Mouse (Mus musculus) neutrophil, adult 5-6 weeks (primary cell): Measurements from ENCODE around the gene Gm20715. TPM values are rescaled to one million over a fixed set of nuclear protein-coding genes. Genes with fewer than 3 reads are reported as not detected.
A peak's percentile ranks its signal among the peaks of the same experiment; 100 is the strongest.
"Not testable (repeated sequence)": the region's sequence is repeated elsewhere in the genome, so short reads cannot be mapped to it uniquely, and the experiment has no call there.

Experiments
- ATAC-seq: fragments of 151-379, 151-347 bp; 2 replicates; pipeline ENCODE4 v1.8.0; 2017; ENCODE audit warnings: mild to moderate bottlenecking, moderate TSS enrichment; ENCODE audit not compliant: insufficient number of reproducible peaks, poor library complexity, low FRiP score, severe bottlenecking; ENCODE audit errors: extremely low read depth
- total RNA-seq: library from RNA; stranded (forward); fragments of 200-1000 nt; gene quantifications from 2 replicates; pipeline ENCODE4 v1.2.3, GENCODE M21; 2017

Gene Gm20715
- total RNA-seq, 1 experiment from 2014 or later = not detected

- ATAC-seq = no peak
Observed at GRCm38 (mm10) chr7:6414626-6415441, 4.8 kb downstream of the Gm20715 start.

GRCm38 (mm10) chr7:6415442-6415787, 5.3 kb downstream of the Gm20715 start:
- no peak for ATAC-seq

DNA sequence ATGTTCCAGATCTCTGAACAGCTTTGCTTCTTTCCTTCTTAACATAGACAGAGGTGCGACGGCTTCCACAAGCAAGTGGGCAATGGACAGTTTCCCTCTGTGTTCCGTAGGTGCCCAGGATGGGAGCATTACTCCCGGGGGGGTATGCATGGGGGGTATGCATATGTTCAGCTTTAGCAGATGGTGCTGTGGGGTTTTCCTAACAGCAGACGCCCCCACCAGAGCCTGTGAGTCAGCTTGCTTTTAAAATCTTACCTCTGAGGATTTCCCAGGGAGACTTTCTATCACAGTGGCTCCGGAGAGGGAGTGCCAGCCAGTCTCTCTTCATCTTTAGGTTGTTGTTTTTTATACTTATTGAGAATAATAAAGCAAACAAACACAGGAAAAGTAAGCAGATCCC, 9.8 kb downstream of the Gm20715 start:
- no peak for ATAC-seq

GRCm38 (mm10) chr7:6429381-6429780, 19.3 kb downstream of the Gm20715 start:
- no peak for ATAC-seq

- ATAC-seq = peak; percentile 48; the same call in 1 of the 2 replicates
Observed at GRCm38 (mm10) chr7:6430342-6430741, 20.3 kb downstream of the Gm20715 start.

GRCm38 (mm10) chr7:6438388-6438787, 28.3 kb downstream of the Gm20715 start, which contains the start of gene Olfr1344:
Olfr1344 (plus strand) TSS chr7:6438688.
- ATAC-seq = no peak

DNA sequence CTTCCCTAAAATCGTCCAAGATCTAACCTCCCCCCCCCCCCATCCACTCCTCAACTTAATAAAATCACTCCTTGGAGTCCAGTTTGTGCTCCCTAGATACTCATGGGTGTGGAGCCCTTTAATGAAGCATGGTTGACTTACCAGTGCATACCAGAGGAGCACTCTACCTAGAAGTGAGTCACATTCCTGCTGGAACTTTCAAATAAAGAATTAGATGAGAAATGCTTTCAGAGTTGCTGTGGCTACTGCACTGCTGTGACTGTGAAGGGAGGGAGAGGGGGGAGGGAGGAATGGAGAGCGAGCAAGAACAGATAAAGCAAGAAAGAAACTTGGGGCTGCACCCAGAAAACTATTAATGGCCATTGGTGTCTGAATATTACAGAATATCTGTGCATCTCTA, 31.1 kb downstream of the Gm20715 start:
- no peak for ATAC-seq

DNA sequence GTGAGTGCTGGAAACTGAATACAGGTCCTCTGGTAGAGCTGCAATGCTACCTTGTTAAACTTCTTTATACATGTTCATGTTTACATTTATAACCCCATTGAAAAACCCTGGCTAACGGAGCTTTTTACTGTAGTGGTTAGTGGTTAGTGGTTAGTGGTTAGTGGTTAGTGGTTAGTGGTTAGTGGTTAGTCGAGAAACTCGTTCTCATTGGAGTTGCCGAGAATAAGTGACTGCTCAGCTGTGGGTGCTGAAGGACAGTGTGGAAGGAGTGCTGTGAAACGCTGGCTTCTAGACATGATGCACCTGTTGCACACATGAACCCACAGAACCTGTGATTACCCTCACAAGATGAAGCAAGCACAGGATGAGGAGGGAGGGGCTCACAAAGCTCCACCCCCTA, 37.7 kb downstream of the Gm20715 start:
- ATAC-seq = no peak

DNA sequence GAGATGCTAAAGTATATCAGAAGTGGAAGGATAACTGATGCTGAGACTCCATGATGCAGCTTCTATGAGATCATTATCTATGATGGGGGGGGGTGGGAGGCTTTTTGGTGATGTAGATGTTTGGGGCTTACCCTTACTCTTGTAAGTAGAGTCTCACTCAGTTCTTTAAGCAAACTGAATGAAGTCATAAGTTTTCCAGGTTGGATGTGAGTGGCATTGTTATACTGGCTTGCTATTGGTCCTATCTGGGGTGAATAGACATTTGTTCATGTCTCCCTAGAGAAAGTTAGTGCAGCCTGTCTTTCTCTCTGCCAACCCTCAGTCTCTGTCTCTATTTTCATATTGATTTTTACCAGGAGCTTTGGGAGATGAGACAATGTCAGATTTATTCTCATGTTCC, 45.8 kb downstream of the Gm20715 start, which contains the start of gene Olfr1336:
Olfr1336 (plus strand) TSS at position 301 of the 400 bp plus-strand sequence.
- ATAC-seq = no peak

GRCm38 (mm10) chr7:6456399-6456798, 46.3 kb downstream of the Gm20715 start:
- no peak for ATAC-seq

DNA sequence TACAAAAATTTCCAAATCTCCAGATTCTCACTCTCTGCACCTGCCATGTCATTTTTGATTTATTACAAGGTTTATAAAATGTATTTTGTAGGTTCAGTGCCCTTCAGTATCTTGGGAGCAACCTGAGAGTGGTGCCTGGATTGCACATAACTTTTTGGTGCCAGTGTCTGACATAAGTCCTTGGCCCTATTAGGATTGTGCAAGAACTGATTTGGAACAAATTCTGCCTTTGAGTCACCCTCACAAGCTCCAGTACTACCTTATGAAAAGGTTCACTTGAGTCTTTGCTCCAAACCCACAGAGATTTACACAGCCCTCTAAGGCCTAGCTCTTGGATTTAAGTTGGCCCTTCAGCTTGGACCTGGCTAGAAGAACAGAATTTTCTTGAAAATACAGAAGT, 56.9 kb downstream of the Gm20715 start, which contains the start of gene Olfr1346:
Olfr1346 (plus strand) TSS at position 151 of the 400 bp plus-strand sequence.
- ATAC-seq = no peak

DNA sequence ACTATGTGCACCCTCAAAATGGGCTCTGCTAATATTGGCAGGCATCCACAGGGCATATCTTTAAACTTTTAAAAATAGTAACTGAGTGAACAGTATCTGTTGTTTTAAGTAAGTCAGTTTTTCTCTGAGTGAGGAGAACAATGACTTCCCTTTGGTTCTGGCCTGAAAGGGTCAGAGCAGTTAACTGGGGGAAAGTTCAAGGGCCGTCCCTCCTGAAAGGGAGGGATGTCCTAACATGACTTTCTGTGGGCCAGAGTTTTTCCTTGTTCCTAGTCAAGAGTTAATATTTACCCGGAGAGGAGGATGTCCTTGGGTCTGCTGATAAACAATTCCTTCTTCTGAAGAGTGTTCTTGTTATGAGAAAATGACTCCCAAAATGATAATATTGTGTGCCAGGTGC, 67.6 kb downstream of the Gm20715 start:
- ATAC-seq = not testable (repeated sequence)

- no peak for ATAC-seq
Observed at GRCm38 (mm10) chr7:6486841-6487240, 76.8 kb downstream of the Gm20715 start, which contains the start of gene Olfr5. Olfr5 (minus strand) TSS chr7:6486941.

Other genes with a start within 250 kb of the Gm20715 start
- 22.6 and 32.4 TPM in 2 replicates for gene Zfp444, start 238.1 kb upstream of the Gm20715 start, total RNA-seq
- not detected in 2 replicates for gene Galp, start 213.2 kb upstream of the Gm20715 start, total RNA-seq
- not detected in 2 replicates for gene Zscan5b, start 188.0 kb upstream of the Gm20715 start, total RNA-seq
- not detected in 2 replicates for gene Epp13, start 157.6 kb upstream of the Gm20715 start, total RNA-seq
- gene Zfp667, start 123.7 kb upstream of the Gm20715 start, total RNA-seq = 5.5 and 5.8 TPM in 2 replicates
- 0.86 and 1.7 TPM in 2 replicates for gene Zfp583, start 79.0 kb upstream of the Gm20715 start, total RNA-seq
- 0.47 and 0.74 TPM in 2 replicates for gene Gm3854, start 66.5 kb upstream of the Gm20715 start, total RNA-seq
- 2.6 and 3.1 TPM in 2 replicates for gene Zfp78, start 47.0 kb upstream of the Gm20715 start, total RNA-seq
- gene Zfp28, start 27.0 kb upstream of the Gm20715 start, total RNA-seq = 3.1 and 6.5 TPM in 2 replicates
- gene Smim17, start 11.6 kb upstream of the Gm20715 start, total RNA-seq = not detected in 2 replicates
- not detected in 2 replicates for gene Olfr1344, start 28.4 kb downstream of the Gm20715 start, total RNA-seq
- gene Olfr1336, start 45.9 kb downstream of the Gm20715 start, total RNA-seq = not detected in 2 replicates
- gene Olfr1346, start 56.8 kb downstream of the Gm20715 start, total RNA-seq = not detected in 2 replicates
- not detected in 2 replicates for gene Olfr5, start 76.7 kb downstream of the Gm20715 start, total RNA-seq
- not detected in 2 replicates for gene Olfr1347, start 89.5 kb downstream of the Gm20715 start, total RNA-seq
- not detected in 2 replicates for gene Olfr1348, start 98.5 kb downstream of the Gm20715 start, total RNA-seq
- gene Olfr1349, start 112.7 kb downstream of the Gm20715 start, total RNA-seq = not detected in 2 replicates
- not detected in 2 replicates for gene Olfr1350, start 154.6 kb downstream of the Gm20715 start, total RNA-seq